Mouse (Mus musculus) retina, embryonic 14.5 days (tissue): ENCODE measurements around the gene Pole2.

Experiments used
- DNase-seq: peaks from one replicate; pipeline ENCODE4 v3.0.0-alpha.2; 2015; ENCODE audit warnings: low spot score

Pole2 gene

DNA sequence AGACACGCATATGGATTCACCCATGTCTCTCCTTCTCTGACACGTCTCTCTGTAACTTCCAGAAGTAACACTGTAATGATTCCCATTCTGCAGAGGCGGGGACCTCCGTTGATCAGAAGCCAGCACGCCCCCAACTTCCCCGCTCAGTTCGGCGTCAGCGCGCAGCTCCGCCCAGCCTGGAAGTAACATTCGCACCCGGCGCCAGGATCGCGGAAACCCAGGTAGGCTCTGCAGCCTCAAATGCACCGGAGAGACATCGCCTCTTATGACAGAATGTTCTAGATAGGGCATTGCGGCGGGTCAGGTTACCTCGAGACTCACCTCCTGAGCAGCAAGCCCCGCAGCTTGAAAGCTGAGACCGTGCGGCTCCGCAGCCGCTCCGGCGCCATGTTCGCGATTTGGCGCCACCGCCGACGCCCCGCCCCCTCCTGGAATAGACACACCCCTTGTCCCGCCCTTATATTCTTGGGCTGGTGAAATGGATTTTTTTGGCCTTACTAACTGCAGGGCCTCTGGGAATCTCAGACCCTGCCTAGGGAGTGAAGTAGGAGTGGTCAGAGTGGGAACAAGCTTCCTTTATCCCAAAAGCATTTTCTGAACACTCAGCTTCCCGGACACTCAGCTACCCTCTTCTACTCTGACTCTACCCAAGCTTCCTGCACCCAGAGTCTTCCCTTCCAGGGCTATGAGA, at the start of gene Pole2:
TSS of gene Pole2 (minus strand) at position 420 of the 691 bp plus-strand sequence.
- peak; percentile 88 for DNase-seq

DNA sequence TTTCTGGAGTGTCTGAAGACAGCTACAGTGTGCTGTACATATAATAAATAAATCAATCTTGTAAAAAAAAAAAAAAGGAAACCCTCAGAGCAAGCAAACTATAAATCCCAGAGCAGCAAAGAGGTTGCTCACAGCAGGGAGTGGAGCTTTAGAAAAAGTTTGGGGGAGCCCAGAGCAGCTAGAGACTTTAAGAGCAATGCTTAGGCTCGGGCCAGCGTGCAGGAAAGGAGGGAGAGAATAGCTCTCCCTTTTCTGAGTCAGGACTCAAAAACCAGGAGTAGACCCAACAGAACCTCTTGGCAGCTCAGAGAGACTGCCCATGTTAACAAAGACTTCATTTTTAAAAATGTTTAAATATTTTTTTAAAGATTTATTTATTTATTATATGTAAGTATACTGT, 41.0 kb upstream of the Pole2 start:
- DNase-seq: no peak

DNA sequence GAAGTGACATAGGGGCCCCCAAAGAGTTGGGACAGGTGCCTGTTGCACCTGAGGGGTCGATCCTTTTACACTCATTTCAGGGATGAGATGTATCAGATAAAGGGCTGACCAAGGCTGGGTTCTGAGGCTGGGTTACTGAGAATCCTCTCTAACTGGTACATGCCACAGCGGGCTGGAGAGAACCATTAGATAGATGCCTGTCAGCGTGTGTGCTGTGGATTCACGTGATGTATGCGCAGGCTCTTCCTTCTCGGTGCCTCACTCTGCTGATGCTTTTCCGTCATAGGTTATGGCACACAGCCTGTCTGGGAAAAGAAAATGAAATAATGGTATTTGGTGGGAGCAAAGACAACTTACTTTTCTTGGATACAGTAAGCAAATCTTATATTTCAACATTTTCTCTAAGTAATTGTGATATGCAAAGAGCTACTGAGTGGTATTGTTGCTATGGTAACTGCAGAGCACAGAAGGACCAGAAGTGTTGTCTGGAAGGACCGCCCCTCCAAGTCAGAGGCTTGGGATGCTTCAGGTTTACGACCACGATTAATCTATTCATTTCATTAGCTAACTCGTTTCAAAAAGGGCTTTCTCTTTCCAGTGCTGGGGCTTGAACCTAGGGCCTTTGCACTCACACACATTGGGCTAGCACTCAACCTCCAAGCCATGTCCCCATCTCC, 40.1 kb upstream of the Pole2 start:
- no peak for DNase-seq

DNA sequence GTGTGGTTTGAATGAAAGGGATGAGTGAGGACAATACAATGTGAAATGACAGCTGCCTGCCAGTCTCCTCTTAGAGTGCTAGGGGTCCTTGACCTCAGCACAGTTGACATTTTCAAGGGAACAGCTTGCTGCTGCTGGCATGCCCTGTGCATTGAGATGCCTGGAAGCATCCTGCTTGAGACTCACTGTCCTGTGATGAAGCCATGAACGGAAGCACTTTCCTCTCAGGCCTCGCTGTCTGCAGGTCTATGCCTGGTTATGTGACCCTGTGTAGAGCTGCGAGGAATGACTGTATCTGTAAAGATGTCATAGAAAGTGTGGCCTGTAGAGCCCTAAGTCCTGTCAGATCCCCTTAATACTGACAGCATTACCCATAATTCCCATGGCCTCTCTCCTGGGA, 37.0 kb upstream of the Pole2 start:
- peak; percentile 18 for DNase-seq

DNA sequence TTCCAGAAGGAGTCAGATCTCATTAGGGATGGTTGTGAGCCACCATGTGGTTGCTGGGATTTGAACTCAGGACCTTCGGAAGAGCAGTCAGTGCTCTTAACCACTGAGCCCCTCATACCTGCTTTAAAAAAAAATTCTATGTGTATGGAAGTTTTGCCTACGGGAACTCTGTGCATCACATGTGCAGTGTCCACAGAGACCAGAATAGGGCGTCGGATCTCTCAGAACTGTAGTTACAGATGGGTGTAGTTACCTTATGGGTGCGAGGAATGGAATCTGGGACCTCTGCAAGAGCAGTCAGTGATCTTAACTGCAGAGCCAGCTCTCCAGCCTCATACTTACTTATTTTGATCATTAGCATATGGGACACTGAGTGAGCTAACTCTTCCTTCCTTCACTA, 34.3 kb upstream of the Pole2 start:
- no peak for DNase-seq

DNA sequence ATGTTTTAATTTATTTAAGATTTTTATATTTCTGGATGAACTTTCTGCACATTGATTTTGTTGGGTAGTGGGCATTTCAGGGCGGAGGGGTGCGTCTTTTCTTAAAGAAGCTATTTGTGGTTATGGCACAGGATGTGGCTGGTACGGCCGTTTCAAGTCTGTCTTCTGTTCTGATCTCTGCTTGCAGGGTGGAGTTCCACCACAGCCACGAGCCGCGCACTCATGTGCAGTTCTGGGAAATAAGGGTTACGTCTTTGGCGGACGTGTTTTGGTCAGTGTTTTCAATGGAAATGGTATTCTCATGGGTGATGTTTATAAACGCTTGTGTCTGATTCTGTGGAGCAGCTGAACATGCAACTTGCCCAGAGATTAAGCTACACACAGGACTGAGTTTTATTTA, 29.8 kb upstream of the Pole2 start:
- no peak for DNase-seq

DNA sequence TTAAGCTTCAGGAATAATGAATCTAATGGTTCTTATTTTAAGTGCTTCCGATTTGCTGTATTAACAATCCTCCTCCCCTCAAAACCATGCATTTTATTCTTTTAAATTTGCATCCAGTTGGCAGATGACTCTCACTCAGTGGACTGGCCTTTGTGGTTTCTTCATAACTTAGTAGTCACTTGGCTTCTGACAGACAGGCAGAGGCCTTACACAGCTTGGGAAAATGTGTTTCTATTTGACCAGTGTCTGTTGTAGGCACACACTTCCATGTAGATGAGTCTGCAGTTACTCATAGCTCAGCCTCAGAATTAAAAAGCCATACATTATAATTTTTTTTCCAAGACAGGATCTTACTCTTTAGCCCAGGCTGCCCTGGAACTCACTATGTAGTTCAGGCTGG, 25.8 kb upstream of the Pole2 start:
- no peak for DNase-seq

DNA sequence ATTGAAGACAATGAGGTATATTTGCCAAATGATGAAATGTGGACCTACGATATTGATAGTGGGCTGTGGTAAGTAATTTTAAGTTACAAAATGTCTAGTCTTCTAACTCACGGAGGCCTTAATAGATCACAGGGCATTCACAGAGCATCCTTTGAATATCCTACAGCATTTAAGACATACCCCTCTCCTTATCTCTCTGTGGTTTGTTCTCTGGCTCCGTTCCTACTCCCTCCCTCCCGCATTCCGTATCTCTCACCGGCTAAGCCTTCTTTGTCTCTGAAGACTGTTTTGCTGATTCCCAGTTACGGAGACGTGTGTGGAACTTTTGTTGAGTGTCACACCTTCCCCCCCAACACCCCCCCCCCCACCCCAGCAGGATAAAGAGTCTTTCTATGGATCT, 22.8 kb upstream of the Pole2 start:
- no peak for DNase-seq

DNA sequence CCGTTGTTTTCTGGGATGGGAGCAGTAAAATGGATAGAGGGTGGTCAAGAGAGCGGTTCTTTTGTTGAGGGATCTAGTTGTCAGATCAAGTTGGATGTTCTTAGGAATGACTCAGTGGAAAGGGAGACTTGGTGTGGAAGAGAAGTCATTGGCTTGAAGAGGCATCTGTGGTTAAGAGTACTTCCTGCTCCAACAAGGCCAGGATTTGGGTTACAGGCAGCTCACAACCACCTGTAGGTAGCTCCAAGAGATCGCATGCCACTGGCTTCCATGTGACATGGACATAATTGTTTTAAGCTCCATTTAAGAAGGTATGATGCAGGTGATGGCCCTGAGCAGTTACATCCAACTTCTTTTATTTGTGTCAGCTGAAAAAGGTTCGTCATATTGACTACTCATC, 21.8 kb upstream of the Pole2 start:
- no peak for DNase-seq

DNA sequence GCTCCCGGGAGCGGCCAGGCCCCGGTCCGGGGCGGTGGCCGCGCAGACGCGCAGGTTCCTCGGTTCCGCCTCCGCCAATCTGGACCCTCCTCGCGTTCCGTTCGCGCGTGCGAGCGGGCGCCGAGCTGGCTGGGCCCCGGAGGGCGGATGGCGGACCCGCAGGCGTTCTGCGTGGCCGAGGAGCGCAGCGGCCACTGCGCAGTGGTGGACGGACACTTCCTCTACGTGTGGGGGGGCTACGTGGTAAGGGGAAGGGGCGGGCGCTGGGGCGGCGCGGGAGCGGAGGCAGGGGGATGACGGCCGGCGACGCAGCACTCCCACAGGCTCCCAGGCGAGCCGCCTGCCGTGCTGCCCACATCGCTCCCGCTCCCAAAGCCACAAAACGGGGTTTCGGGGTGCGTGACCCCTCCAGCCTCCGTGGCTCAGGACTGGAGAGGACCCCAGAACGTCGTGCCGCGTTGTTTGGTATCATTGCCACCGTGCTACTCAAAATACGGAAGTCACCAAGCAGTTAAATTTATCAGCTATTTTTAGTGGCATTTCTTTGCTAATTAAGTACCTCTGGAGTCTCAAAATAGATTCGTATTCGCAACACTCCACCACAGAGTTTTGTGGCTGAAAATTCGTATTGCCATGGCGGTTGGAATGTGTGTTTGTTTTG, 13.9 kb upstream of the Pole2 start:
- peak; percentile 72 for DNase-seq

DNA sequence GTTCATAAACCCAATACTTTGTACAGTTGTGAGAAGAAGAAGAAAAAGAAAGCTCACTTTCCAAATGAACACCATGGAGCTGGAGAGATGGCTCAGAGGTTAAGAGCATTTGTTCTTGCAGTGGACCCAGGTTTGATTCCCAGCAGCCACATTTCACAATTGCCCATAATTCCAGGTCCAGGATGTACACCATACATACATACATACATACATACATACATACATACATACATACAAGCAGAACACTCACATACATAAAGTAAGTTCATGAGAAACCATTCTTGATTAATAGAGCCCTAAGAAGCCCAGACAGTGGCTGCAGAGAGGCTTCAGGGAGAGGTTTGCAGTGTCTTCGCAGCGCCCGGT, 13.4 kb upstream of the Pole2 start:
- DNase-seq: no peak

DNA sequence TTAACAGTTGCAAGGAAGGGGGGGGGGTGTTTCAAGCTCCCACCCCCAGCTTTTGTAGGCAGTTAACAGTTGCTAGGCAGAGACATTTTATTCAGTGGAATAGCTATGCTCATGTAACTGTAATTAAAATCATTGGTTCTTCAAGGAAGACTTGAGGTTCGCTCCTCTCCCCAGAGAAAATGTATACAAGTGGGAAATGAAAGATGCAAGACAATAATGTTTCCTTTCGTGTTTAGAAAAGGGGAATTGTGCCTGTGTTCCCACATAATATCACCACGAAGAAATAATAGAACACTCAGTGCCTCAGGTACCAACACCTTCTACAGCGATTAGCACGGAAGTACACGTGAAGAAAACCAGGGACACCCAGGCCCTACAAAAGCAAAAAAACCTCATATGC, 12.9 kb upstream of the Pole2 start, which contains the start of gene Klhdc1:
TSS of gene Klhdc1 (plus strand) at position 301 of the 400 bp plus-strand sequence.
- DNase-seq: no peak

DNA sequence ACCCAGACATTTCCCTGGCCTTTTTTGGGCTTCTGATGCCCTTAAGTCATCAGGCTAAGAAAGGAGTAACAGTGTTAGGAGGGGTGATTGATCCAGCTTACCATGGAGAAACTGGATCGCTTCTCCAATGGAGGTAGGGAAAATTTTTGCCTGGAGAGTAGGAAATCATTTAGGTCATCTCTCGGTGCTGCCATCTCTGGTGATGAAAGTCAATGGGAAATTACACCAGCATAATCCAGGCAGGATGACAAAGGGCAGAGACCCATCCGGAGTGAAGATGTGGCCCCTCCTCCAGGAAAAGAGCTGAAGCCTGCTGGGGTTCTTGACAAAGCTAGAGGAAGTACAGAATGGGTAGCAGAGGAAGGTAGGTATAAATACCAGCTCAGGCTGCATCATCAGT, 10.3 kb upstream of the Pole2 start:
- no peak for DNase-seq

DNA sequence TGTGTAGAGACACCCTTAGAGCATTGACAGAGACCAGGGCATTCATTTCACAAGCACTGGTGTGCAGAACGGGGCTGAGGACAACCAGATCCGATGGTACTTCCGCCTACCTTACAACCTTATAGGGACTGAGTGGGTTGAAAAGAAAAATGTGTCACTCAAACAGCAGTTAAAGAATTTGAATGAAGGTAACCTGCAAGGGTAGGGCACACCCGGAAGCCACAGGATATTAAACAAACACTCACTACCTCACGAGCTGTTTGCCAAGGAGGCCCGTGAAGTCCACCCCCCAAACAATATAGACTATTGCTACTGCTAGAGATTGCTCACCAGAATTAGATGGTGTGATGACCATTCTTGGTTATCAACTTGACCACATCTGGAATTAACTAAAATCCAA, 7.8 kb upstream of the Pole2 start:
- DNase-seq: no peak

DNA sequence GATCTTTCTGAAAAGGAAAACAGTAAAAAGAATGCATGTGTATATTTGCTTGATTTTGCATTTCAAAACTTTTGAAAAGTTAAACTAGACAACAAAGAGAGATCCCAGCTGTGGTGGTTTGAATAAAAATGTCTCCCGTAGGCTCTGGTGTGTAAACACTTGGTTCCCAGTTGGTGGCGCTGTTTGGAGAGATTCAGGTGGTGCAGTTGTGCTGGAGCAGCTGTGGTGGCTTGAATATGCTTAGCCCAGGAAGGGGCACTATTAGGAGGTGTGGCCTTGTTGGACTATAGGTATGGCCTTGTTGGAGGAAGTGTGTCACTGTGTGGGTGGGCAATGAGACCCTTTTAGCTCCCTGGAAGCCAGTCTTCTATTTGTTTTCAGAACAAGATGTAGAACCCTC, 1.3 kb upstream of the Pole2 start:
- no peak for DNase-seq

DNA sequence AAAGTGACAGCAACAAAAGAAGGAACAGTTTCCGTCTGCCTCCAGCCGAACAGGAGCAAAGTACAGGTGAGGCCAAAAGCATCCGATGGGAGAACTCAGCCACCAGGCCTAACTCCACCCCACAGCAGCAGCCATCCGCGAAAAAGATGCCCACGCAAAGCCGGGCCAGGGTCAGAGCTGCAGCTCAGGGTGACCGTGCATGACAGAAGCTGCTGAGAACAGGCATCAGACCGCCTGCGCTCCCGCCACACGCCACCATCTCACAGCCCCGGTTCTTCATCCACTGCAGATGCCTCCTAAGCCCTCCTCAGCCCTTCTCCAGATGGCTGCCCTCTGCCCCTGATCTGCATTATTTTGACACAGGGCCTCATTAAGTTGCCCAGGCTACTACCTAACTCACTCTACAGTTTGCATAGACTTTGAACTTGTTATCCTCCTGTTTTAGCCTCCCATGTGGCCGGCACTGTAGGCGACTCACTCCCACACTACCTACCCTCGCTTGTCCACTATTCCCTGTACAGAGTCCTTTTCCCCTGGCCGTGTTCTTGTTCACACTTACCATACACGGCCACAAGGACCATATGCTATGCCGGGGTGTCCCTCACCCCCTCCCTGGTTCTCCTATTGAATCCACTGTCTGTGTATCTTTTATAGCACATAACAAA, 7.2 kb downstream of the Pole2 start:
- DNase-seq: no peak

DNA sequence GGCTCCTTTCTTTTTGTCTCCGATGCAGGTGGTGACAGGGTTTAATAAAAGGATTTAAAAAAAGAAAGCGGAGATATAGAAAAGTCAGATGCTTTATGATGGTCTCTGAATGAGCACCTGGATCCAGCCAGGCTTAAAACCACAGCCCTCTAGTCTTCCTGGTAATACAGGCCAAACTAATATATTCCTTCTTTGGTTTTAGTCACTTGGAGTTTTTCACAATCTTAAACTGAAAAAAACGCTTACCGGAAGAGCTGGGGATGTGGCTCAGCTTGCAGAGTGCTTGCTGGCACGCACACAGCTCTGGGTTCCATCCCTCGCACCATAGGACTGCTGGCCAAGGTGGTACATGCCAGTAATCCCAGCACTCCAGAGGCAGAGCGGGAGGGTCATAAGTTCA, 11.4 kb downstream of the Pole2 start:
- no peak for DNase-seq

DNA sequence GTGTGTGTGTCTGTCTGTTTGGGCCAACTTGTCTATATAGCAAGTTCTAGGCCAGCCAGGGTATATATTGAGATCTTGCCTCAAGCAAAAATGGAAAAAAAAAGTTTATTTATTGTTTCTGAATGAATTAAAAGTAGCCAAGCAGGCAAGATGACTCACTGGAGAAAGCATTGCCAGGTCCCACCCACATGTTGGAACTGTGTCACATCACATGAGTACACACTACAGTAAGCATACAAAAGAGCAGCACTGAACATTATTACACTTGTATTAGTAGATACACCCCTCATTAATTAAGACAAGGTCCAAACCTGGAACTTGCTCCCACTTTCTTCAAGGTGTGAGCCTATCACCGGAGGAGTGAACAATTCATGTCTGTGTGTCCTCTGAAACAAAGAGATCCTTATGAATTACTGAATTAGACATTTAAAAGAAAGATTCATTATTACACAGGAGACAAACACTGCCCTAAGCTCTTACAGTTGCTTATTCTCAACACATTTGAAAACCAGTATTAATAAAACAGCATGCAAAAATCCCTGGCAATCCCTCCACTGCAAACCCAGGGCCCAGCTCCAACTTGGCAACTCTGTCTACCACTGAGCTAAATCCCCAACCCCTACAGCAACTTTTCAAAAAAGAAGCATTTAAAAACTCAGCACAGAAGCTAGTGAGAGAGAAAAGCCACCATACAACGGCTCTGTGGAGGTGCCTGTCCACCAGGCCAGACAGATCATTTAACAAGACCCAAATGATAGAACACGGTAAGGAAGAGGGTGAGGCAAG, 12.8 kb downstream of the Pole2 start:
- no peak for DNase-seq

DNA sequence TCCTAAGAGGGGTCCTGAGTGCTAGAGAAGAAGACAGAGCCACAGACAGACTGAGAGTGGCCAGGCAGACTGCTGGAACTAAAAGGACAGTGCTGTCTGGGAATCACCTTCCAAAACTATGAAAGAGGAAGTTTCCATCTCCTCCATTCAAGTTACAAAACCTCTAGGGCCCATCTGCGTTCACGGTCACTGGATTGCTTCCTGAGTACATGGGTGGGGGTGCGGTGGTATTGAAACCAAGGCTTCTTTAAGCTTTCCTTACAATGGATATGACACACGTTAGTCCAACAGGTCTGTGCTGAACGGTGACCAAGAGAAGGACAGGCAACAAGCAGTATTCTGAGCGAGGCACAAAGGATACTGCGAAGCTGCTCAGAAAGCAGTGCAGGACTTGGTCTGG, 13.6 kb downstream of the Pole2 start:
- DNase-seq: no peak

DNA sequence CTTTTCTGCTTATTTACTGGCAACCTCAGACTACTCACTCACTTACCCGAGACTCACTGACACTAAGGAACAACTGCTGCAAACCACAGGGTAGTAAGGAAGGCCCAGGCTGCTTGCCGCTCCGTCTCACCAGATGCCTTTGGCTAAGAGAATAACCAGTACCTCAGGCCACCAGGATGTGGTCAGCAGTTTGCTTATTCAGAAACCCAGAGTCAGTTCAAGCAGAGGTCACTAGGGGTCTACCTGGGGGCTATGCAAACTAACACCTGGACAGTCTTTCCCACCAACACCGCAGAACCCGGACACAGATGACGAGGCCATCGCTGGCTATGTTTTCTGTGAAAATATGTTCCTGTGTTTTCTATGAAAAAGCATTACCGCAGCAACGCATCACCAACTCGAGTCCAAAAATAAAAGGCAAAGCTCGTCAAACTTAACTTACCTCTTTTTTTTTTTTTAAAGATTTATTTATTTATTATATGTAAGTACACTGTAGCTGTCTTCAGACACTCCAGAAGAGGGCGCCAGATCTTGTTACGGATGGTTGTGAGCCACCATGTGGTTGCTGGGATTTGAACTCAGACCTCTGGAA, 14.7 kb downstream of the Pole2 start:
- DNase-seq: no peak

DNA sequence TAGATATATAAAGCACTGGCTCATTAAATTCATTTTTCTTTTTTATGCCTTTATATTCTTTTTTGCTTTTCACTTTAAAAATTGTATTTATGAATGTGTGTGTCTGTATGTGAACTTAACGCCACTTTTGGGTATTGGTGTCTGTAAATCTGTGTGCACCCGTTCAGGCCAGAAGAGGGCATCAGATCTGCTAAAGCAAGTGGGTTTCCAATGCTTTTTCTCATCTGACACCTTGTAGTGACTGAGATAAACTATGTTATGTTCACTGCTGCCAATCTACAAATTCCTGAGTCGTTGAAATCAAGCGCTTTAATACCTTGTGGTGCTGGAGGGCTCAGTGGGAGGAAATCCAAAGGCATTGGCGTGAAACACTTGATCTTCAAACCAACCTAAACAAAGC, 16.9 kb downstream of the Pole2 start:
- DNase-seq: peak; percentile 21
